7 mouse cellular contexts compared by ENCODE assay signal in genomic region chr19:8252705-8253037, GRCm38 (mm10). TPM values are rescaled to one million over a fixed set of nuclear protein-coding genes. Genes with fewer than 3 reads are reported as not detected.
DNase-seq lines count a peak whose midpoint lies in the region; ATAC-seq and TF ChIP-seq lines count a peak whose summit lies in the region.

No protein-coding gene starts in this region.

- no peak for TF ChIP-seq CTCF in spleen, adult 2 months (IDR thresholded peaks at IDR 0.05; ENCODE audit: extremely low read depth, insufficient read depth, insufficient read length, insufficient replicate concordance)
- TF ChIP-seq CTCF in forebrain, postnatal 0 days (IDR thresholded peaks at IDR 0.05; ENCODE audit: low read depth): no peak

- H3K4me3 ChIP-seq in spleen, adult 2 months (ENCODE audit: extremely low read depth, insufficient read depth, insufficient read length): peak overlapping the region; percentile 50
- peak overlapping the region; percentile 45 for H3K4me3 ChIP-seq in forebrain, postnatal 0 days (ENCODE audit: low read depth, low read length)
- peak overlapping the region; percentile 51 for H3K4me3 ChIP-seq in liver, embryonic 15.5 days (replicated peaks)

- peak overlapping the region; percentile 56 for H3K9ac ChIP-seq in forebrain, postnatal 0 days
- H3K9ac ChIP-seq in liver, embryonic 15.5 days: no peak overlapping the region

- no peaks in the 10 kb centered on the region for H3K36me3 ChIP-seq in spleen, adult 2 months (ENCODE audit: control insufficient read depth, insufficient read depth, low read length)
- no peaks in the 10 kb centered on the region for H3K36me3 ChIP-seq in forebrain, postnatal 0 days (ENCODE audit: insufficient read depth)
- H3K36me3 ChIP-seq in liver, embryonic 15.5 days (replicated peaks): no peaks in the 10 kb centered on the region

- H3K27me3 ChIP-seq in spleen, adult 2 months (ENCODE audit: control insufficient read depth, insufficient read depth, low read length): peaks cover 2% of the 10 kb centered on the region; the same call in 1 of the 2 replicates
- H3K27me3 ChIP-seq in forebrain, postnatal 0 days (ENCODE audit: insufficient read depth, low read length): no peaks in the 10 kb centered on the region
- no peaks in the 10 kb centered on the region for H3K27me3 ChIP-seq in liver, embryonic 15.5 days

- WGBS in spleen, adult 2 months: 28% methylated on average over 3 of the region's 3 CpGs
- 24% methylated on average over 3 of the region's 3 CpGs for WGBS in forebrain, postnatal 0 days
- WGBS in liver, embryonic 15.5 days (ENCODE audit: insufficient replicate concordance): 22% methylated on average over 3 of the region's 3 CpGs

- H3K9me3 ChIP-seq in forebrain, postnatal 0 days (ENCODE audit: low read length): peaks cover 3% of the 10 kb centered on the region; the same call in 1 of the 2 replicates
- no peaks in the 10 kb centered on the region for H3K9me3 ChIP-seq in liver, embryonic 15.5 days (replicated peaks)

- H3K27ac ChIP-seq in spleen, adult 2 months (ENCODE audit: insufficient read depth, low read length): no peak overlapping the region
- 0 out of 2 replicates have a peak overlapping the region, but pooled peaks have one; percentile 70 for H3K27ac ChIP-seq in forebrain, postnatal 0 days (ENCODE audit: low read depth, low read length)
- peak overlapping the region; percentile 79 for H3K27ac ChIP-seq in liver, embryonic 15.5 days (replicated peaks)

- TF ChIP-seq POLR2A in spleen, adult 2 months (IDR thresholded peaks at IDR 0.05; ENCODE audit: low read depth, low read length): no peak

- DNase-seq in spleen, adult 2 months (ENCODE audit: low read depth in 1 of 2, low spot score in 2 of 2): no peak
- no peak for DNase-seq in spleen, adult 12 weeks (ENCODE audit: low spot score)
- peak; percentile 13 for DNase-seq in forebrain, postnatal 0 days
- DNase-seq in right cerebral cortex, postnatal 36 days (ENCODE audit: low spot score in 2 of 2): no peak
- DNase-seq in left cerebral cortex, adult 8-10 months (ENCODE audit: low spot score in 2 of 2): no peak
- DNase-seq in layer of hippocampus, postnatal 10 days (ENCODE audit: low spot score in 2 of 2): no peak

- H3K4me2 ChIP-seq in forebrain, postnatal 0 days (ENCODE audit: low read depth): peak overlapping the region; percentile 56
- peak overlapping the region; percentile 58 for H3K4me2 ChIP-seq in liver, embryonic 15.5 days

- H3K4me1 ChIP-seq in spleen, adult 2 months (ENCODE audit: control insufficient read depth, insufficient read depth, insufficient read length): no peaks in the 10 kb centered on the region
- no peaks in the 10 kb centered on the region for H3K4me1 ChIP-seq in forebrain, postnatal 0 days (ENCODE audit: insufficient read depth)
- no peaks in the 10 kb centered on the region for H3K4me1 ChIP-seq in liver, embryonic 15.5 days (replicated peaks)

- peak; percentile 63 for ATAC-seq in forebrain, postnatal 0 days
- no peak for ATAC-seq in liver, embryonic 15.5 days (ENCODE audit: insufficient read depth)

RNA-seq across cellular contexts. Expression of gene Slc22a29, which starts 34.0 kb away (rescaled TPM):
- not detected in 2 replicates for polyA plus RNA-seq in spleen, adult 2 months (2012; rRNA removed)
- 0.23 TPM in 1 of 2 replicates, not detected in the other for total RNA-seq in forebrain, postnatal 0 days (2014; rRNA removed)
- 0.23 and 0.30 TPM in 2 replicates for polyA plus RNA-seq in forebrain, postnatal 0 days (2015; fragmentation: Nextera tagmentation; extraction: Ambion mirVana)
- 0.03 and 0.14 TPM in 2 replicates for polyA plus RNA-seq in liver, embryonic 15.5 days (2015; fragmentation: Nextera tagmentation; extraction: Ambion mirVana)
- not detected for total RNA-seq in left cerebral cortex, adult 8-10 months (2022)
- not detected for total RNA-seq in layer of hippocampus, postnatal 10 days (2021)
